Mouse (Mus musculus) right cerebral cortex, postnatal 10 days (tissue): ENCODE results near the gene Phc2.

Source experiments
- DNase-seq, 2 experiments: peaks; one replicate each; pipeline ENCODE4 v3.0.0; 2021; ENCODE audit warnings: low spot score in 2 of 2

Phc2 gene

GRCm38 (mm10) chr4:128742379-128742970 is 88.0 kb downstream of the Phc2 start:
- DNase-seq = no peak

- DNase-seq = no peak
Observed at GRCm38 (mm10) chr4:128743031-128743626, 88.6 kb downstream of the Phc2 start.

GRCm38 (mm10) chr4:128745160-128745559 is 90.7 kb downstream of the Phc2 start:
- DNase-seq = no peak

- peak in 1 of 2 experiments; percentile 63 for DNase-seq
Observed at GRCm38 (mm10) chr4:128747614-128748270, 93.2 kb downstream of the Phc2 start.

- no peak for DNase-seq
Observed at GRCm38 (mm10) chr4:128748309-128748708, 93.8 kb downstream of the Phc2 start.

GRCm38 (mm10) chr4:128751006-128751405 is 96.5 kb downstream of the Phc2 start:
- no peak for DNase-seq

GRCm38 (mm10) chr4:128752031-128752757 is 97.7 kb downstream of the Phc2 start:
- no peak for DNase-seq

GRCm38 (mm10) chr4:128753571-128753970 is 99.1 kb downstream of the Phc2 start:
- DNase-seq = no peak

GRCm38 (mm10) chr4:128755064-128755463 is 100.6 kb downstream of the Phc2 start, which contains the start of gene A3galt2:
Gene A3galt2, plus strand, starts transcription at chr4:128755364.
- DNase-seq = no peak

GRCm38 (mm10) chr4:128755900-128756299 is 101.4 kb downstream of the Phc2 start:
- no peak for DNase-seq

- DNase-seq = no peak
Observed at GRCm38 (mm10) chr4:128759214-128759613, 104.7 kb downstream of the Phc2 start.

GRCm38 (mm10) chr4:128760029-128760428 is 105.5 kb downstream of the Phc2 start:
- no peak for DNase-seq

- no peak for DNase-seq
Observed at GRCm38 (mm10) chr4:128766929-128767328, 112.4 kb downstream of the Phc2 start.

GRCm38 (mm10) chr4:128768120-128768519 is 113.6 kb downstream of the Phc2 start:
- DNase-seq = no peak

GRCm38 (mm10) chr4:128769569-128770355 is 115.3 kb downstream of the Phc2 start:
- no peak for DNase-seq

- DNase-seq = no peak
Observed at GRCm38 (mm10) chr4:128770698-128771097, 116.2 kb downstream of the Phc2 start.

- DNase-seq = no peak
Observed at GRCm38 (mm10) chr4:128773820-128774219, 119.3 kb downstream of the Phc2 start.

- DNase-seq = peak in 1 of 2 experiments; percentile 64
Observed at GRCm38 (mm10) chr4:128774467-128774866, 120.0 kb downstream of the Phc2 start.

GRCm38 (mm10) chr4:128776568-128777289 is 122.2 kb downstream of the Phc2 start:
- DNase-seq = peak; percentile 71 to 81

GRCm38 (mm10) chr4:128777593-128777992 is 123.1 kb downstream of the Phc2 start:
- peak; percentile 41 to 66 for DNase-seq

GRCm38 (mm10) chr4:128782037-128782436 is 127.5 kb downstream of the Phc2 start:
- DNase-seq = no peak
